Mouse (Mus musculus) hematopoietic stem cell, adult 5-6 weeks (primary cell): ENCODE data around the gene Cirbp. TPM values are rescaled to one million over a fixed set of nuclear protein-coding genes. Genes with fewer than 3 reads are reported as not detected.

ENCODE experiments used
- ATAC-seq, 2 experiments: fragments of 125-278 bp in 1 of 2; replicated peaks in 1 of 2; 2 replicates each; pipeline ENCODE4 v1.8.0; 2016 to 2017; ENCODE audit warnings: inconsistent platforms in 2 of 2, mild to moderate bottlenecking in 2 of 2, moderate number of reproducible peaks in 2 of 2, low read depth in 1 of 2, moderate TSS enrichment in 1 of 2; ENCODE audit not compliant: low FRiP score in 2 of 2, poor library complexity in 2 of 2, severe bottlenecking in 2 of 2, insufficient read depth in 1 of 2, low TSS enrichment in 1 of 2
- total RNA-seq: library from RNA; stranded (forward); fragments of 172-1452, 232-1000 nt; gene quantifications from 2 replicates; pipeline ENCODE4 v1.2.3, GENCODE M21; 2017

Gene Cirbp
- total RNA-seq, 1 experiment from 2014 or later: 93.6 TPM

DNA sequence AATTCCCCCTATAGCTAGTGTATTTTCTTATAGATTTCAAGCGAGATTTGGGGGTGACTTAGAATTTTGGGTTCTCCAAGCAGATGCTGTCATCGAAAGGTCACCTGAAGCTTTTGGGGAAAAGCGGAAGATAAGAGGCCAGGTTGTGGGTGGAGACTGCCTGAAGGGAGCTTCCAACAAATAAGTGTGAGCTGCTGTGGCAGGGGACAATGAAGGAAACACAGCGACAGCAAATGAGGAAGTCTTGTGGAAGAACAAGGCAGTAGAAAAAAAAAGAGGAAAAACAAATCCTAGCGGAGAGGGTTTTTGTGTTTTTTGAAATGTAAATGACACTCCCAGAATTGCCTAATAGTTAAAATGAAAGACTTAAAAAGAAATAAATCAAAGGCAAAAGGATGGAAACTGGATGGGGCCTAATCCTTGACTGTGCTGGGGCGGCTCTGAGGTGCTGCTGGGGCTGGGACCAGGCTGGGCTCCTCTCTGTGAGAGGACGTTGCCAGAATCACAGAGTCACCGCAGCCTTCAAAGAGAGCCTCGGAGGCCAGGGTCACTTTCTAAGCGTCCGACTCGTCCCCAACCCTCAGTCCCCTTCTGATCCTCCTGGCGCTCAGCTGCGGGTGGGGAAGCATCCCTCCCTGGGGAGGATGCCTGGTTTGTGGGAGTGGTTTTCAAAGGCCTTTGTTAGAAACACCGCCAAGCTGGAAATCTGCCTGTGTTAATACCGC, 49.4 kb downstream of the Cirbp start:
- no peak for ATAC-seq

DNA sequence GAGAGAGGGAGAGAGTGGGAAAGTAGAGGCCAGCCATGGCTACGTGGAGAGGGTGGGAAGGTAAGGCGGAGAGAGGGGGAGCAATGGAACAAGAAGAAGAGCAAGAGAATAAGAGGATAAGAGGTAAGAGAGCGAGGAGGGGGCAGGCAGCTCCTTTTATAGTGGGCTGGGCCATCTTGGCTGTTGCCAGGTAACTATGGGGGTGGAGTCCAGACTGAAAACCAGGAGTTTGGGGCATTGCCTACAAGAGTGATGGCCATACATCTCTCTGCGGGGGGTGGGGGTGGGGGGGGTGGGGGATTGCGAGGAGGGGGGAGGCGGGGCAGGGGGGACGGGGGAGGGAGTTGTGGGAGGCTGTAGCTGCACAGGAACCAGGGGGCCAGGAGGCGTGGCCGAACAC, 54.9 kb downstream of the Cirbp start:
- no peak for ATAC-seq

Other genes with a start within 250 kb of the Cirbp start
- 0.10 and 0.19 TPM in 2 replicates for gene Kiss1r, start 249.0 kb upstream of the Cirbp start, total RNA-seq
- gene R3hdm4, start 244.8 kb upstream of the Cirbp start, total RNA-seq: 56.9 and 83.5 TPM in 2 replicates
- 7.6 and 10.1 TPM in 2 replicates for gene Arid3a, start 238.9 kb upstream of the Cirbp start, total RNA-seq
- 19.3 and 23.0 TPM in 2 replicates for gene Wdr18, start 205.8 kb upstream of the Cirbp start, total RNA-seq
- gene Grin3b, start 195.3 kb upstream of the Cirbp start, total RNA-seq: not detected in 2 replicates
- 47.4 and 59.9 TPM in 2 replicates for gene Tmem259, start 181.7 kb upstream of the Cirbp start, total RNA-seq
- gene Cnn2, start 177.4 kb upstream of the Cirbp start, total RNA-seq: 62.2 and 103 TPM in 2 replicates
- 11.5 and 15.9 TPM in 2 replicates for gene Abca7, start 169.5 kb upstream of the Cirbp start, total RNA-seq
- 80.9 and 114 TPM in 2 replicates for gene Arhgap45, start 149.3 kb upstream of the Cirbp start, total RNA-seq
- 85.5 and 101 TPM in 2 replicates for gene Polr2e, start 126.2 kb upstream of the Cirbp start, total RNA-seq
- gene Gpx4, start 118.8 kb upstream of the Cirbp start, total RNA-seq: 306 and 388 TPM in 2 replicates
- gene Sbno2, start 60.4 kb upstream of the Cirbp start, total RNA-seq: 26.4 and 32.1 TPM in 2 replicates
- gene Stk11, start 50.2 kb upstream of the Cirbp start, total RNA-seq: 106 and 153 TPM in 2 replicates
- 27.9 and 29.8 TPM in 2 replicates for gene Atp5d, start 27.4 kb upstream of the Cirbp start, total RNA-seq
- 2.2 and 2.4 TPM in 2 replicates for gene Cbarp, start 25.1 kb upstream of the Cirbp start, total RNA-seq
- 19.4 and 20.2 TPM in 2 replicates for gene Midn, start 17.7 kb upstream of the Cirbp start, total RNA-seq
- gene 1600002K03Rik, start 7.0 kb downstream of the Cirbp start, total RNA-seq: 9.1 and 26.2 TPM in 2 replicates
- gene Efna2, start 13.5 kb downstream of the Cirbp start, total RNA-seq: not detected in 2 replicates
- gene Mum1, start 60.4 kb downstream of the Cirbp start, total RNA-seq: 43.0 and 47.5 TPM in 2 replicates
- gene Ndufs7, start 83.1 kb downstream of the Cirbp start, total RNA-seq: 79.6 and 101 TPM in 2 replicates
- gene Gamt, start 95.0 kb downstream of the Cirbp start, total RNA-seq: 0.81 and 1.8 TPM in 2 replicates
- 150 and 329 TPM in 2 replicates for gene Dazap1, start 95.5 kb downstream of the Cirbp start, total RNA-seq
- gene Rps15, start 126.5 kb downstream of the Cirbp start, total RNA-seq: 2,831 and 3,208 TPM in 2 replicates
- gene Apc2, start 130.0 kb downstream of the Cirbp start, total RNA-seq: 0.30 and 0.75 TPM in 2 replicates
- 8.5 and 17.6 TPM in 2 replicates for gene 2310011J03Rik, start 154.6 kb downstream of the Cirbp start, total RNA-seq
- 2.9 and 3.1 TPM in 2 replicates for gene Pcsk4, start 163.5 kb downstream of the Cirbp start, total RNA-seq
- 2.1 and 2.9 TPM in 2 replicates for gene Reep6, start 164.0 kb downstream of the Cirbp start, total RNA-seq
- 0.25 and 0.40 TPM in 2 replicates for gene Adamtsl5, start 182.4 kb downstream of the Cirbp start, total RNA-seq
- not detected in 2 replicates for gene Plk5, start 190.5 kb downstream of the Cirbp start, total RNA-seq
- 8.8 and 9.9 TPM in 2 replicates for gene Mex3d, start 221.7 kb downstream of the Cirbp start, total RNA-seq
- 40.6 and 89.6 TPM in 2 replicates for gene Mbd3, start 233.6 kb downstream of the Cirbp start, total RNA-seq
- gene Uqcr11, start 240.8 kb downstream of the Cirbp start, total RNA-seq: 94.4 and 127 TPM in 2 replicates